Mouse (Mus musculus) thymus, adult 2 months (tissue): ENCODE data around the gene Hist1h4f.

Source experiments
- CTCF ChIP-seq: fragments of 200-500 bp; IDR thresholded peaks from 2 replicates; pipeline ENCODE4 v1.5.1; 2012; ENCODE audit warnings: mild to moderate bottlenecking, control low read depth, low read length, moderate library complexity, borderline replicate concordance; ENCODE audit not compliant: control insufficient read depth, poor library complexity, insufficient read depth; ENCODE audit errors: extremely low read depth
- POLR2A ChIP-seq: fragments of 200-500 bp; IDR thresholded peaks from 2 replicates; pipeline ENCODE4 v1.6.1; 2012; ENCODE audit warnings: mild to moderate bottlenecking, low read length, control low read depth, moderate library complexity; ENCODE audit not compliant: control insufficient read depth, poor library complexity, insufficient read depth; ENCODE audit errors: extremely low read depth

GRCm38 (mm10) chr13:23518885-23519284 lies 32.6 kb downstream of the Hist1h4f start:
- TF ChIP-seq CTCF (no peak), POLR2A (no peak)
